Mouse (Mus musculus): ENCODE measurements at regions not wholly inside any gene's neighbourhood (a gene's known extent, or its start where the extent isn't known, plus 50 kb on each side); places are given as distances from the start of the nearest gene placed in this dataset.
"Not testable (repeated sequence)": the region's sequence is repeated elsewhere in the genome, so short reads cannot be mapped to it uniquely, and the experiment has no call there.

- DNase-seq (ENCODE audit: low spot score in 2 of 2) = no peak
These were observed 64.3 kb upstream of the Rtn4 start for GRCm38 (mm10) chr11:29628476-29628875.

GRCm38 (mm10) chr11:29632486-29632885, 60.3 kb upstream of the Rtn4 start:
- no peak for DNase-seq (ENCODE audit: low spot score in 2 of 2)

DNA sequence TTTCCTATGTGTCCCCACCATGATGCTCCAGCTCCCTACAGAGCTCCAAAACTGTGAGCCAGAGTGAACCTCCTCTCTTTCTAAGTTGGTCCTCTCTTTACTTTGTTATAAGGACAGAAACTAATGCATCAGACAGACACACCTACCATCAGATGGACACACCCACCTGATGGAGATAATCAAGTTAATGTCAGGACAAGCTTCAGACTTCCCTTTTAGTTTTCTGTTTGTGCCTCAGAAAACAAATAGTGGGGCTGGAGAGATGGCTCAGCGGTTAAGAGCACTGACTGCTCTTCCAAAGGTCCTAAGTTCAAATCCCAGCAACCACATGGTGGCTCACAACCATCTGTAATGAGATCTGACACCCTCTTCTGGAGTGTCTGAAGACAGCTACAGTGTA, 59.5 kb upstream of the Rtn4 start:
- not testable (repeated sequence) for DNase-seq (ENCODE audit: low spot score in 2 of 2)

GRCm38 (mm10) chr11:29636759-29637200, 56.0 kb upstream of the Rtn4 start:
- DNase-seq (ENCODE audit: low spot score in 2 of 2) = peak in 1 of 2 experiments; percentile 15

DNA sequence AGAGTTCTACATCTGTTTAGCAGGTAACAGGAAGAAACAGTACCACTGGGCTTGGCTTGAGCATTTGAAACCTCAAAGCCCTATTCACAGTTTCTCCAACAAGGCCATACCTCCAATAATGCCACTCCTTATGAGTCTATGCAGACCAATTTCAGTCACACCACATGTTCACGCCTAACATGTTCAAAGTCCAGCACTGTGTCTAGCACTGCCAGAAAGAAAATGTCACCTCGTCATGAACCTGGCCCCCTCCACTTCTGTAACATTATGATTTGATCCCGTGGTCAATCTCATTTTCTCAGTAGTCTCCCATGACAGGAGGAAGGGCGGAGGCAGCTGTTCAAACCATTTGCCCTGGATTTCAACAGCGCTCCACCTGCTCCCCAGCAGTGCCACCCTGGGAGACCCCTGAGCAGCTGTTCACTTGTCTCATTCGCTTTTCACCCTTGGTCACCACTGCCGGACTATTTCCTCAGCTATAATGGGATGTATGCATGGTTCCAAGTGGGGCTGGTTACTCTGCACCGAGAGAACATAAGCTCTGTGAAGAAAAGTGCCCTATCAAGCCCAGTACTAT, 54.6 kb upstream of the Rtn4 start:
- DNase-seq (ENCODE audit: low spot score in 2 of 2) = no peak

- DNase-seq (ENCODE audit: low spot score in 2 of 2) = no peak
These were observed 53.9 kb upstream of the Rtn4 start for GRCm38 (mm10) chr11:29638861-29639260.

Data from frontal cortex, postnatal 14 days (tissue).